Mouse (Mus musculus) midbrain, embryonic 11.5 days (tissue): ENCODE data around the gene Vcl. TPM values are rescaled to one million over a fixed set of nuclear protein-coding genes. Genes with fewer than 3 reads are reported as not detected.

Source experiments
- ATAC-seq: fragments of 200-750 bp; cut with Nextera tagmentation; 2 replicates; pipeline ENCODE4 v1.8.0; 2017; ENCODE audit warnings: moderate TSS enrichment, moderate library complexity; ENCODE audit not compliant: low FRiP score
- DNase-seq: peaks from one replicate; pipeline ENCODE4 v3.0.0; 2015; ENCODE audit warnings: low spot score; ENCODE audit errors: missing footprints
- H3K27ac ChIP-seq: fragments of 300-500 bp; sonication (generic); 2 replicates; pipeline ENCODE4 v1.5.1; 2014; ENCODE audit warnings: low read depth, low read length
- H3K27me3 ChIP-seq: fragments of 300-500 bp; sonication (generic); 2 replicates; pipeline ENCODE4 v1.6.1; 2014; ENCODE audit warnings: mild to moderate bottlenecking, low read length, moderate library complexity, mixed read lengths; ENCODE audit not compliant: control insufficient read depth, insufficient read depth
- H3K36me3 ChIP-seq: fragments of 300-500 bp; sonication (generic); 2 replicates; pipeline ENCODE4 v1.6.1; 2014; ENCODE audit warnings: mild to moderate bottlenecking, low read length, moderate library complexity, mixed read lengths; ENCODE audit not compliant: control insufficient read depth, insufficient read depth
- H3K4me1 ChIP-seq: fragments of 300-500 bp; sonication (generic); 2 replicates; pipeline ENCODE4 v1.6.1; 2014; ENCODE audit warnings: low read length; ENCODE audit not compliant: control insufficient read depth, insufficient read depth
- H3K4me2 ChIP-seq: fragments of 300-500 bp; sonication (generic); 2 replicates; pipeline ENCODE4 v1.6.1; 2014; ENCODE audit warnings: mild to moderate bottlenecking, moderate library complexity
- H3K4me3 ChIP-seq: fragments of 300-500 bp; sonication (generic); 2 replicates; pipeline ENCODE4 v1.5.1; 2014; ENCODE audit warnings: low read depth, low read length
- H3K9ac ChIP-seq: fragments of 300-500 bp; sonication (generic); 2 replicates; pipeline ENCODE4 v1.6.1; 2014; ENCODE audit warnings: low read length
- H3K9me3 ChIP-seq: fragments of 300-500 bp; sonication (generic); 2 replicates; pipeline ENCODE4 v1.6.1; 2016; ENCODE audit warnings: low read length; ENCODE audit not compliant: control insufficient read depth
- WGBS: fragments of 180-500 bp; shearing (Covaris S2); extraction: QIAGEN DNeasy Blood & Tissue Kit; methylation state at CpG from one replicate; pipeline ENCODE4 v1.1.7; 2014; 5-methylcytosine and 5-hydroxymethylcytosine counted together
- polyA plus RNA-seq: library from polyadenylated mRNA; unstranded; fragments of >200 nt; fragmentation: Nextera tagmentation; extraction: Ambion mirVana; gene quantifications from 2 replicates; pipeline ENCODE4 v1.2.1, GENCODE M21; 2014

Gene Vcl
- polyA plus RNA-seq, 1 experiment from 2014 or later = 27.0 TPM

- H3K27ac ChIP-seq = no peak overlapping the region
- no peak overlapping the region for H3K9ac ChIP-seq
- ATAC-seq = no peak
- H3K27me3 ChIP-seq = no peaks in the 10 kb centered on the region
- H3K4me2 ChIP-seq = no peak overlapping the region
- H3K4me1 ChIP-seq = no peaks in the 10 kb centered on the region
- H3K36me3 ChIP-seq = no peaks in the 10 kb centered on the region
- 86% methylated on average over 2 of the region's 2 CpGs for WGBS
- H3K9me3 ChIP-seq = no peaks in the 10 kb centered on the region
- no peak overlapping the region for H3K4me3 ChIP-seq
- DNase-seq = no peak
These were observed 17.4 kb upstream of the Vcl start for GRCm38 (mm10) chr14:20911811-20912210.

DNA sequence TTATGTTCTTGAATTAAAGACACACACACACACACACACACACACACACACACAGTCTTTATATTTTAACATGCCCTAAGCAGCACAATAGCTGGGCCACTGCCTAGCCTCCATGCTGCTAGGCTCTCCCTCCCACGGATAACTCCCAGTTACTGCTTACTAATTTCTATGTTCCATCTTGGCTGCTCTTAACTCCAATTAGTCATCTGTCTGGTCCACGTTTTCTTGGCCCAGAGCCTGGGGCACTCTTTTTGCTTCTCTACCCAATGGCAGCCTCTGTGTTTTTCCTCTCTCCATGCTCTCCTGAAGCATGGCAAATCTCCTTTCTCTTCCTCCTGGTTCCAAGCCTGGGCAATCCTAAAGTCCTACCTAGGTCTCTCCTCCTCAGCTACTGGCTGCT lies 14.8 kb upstream of the Vcl start:
- ATAC-seq (no peak), DNase-seq (no peak)
- Histone ChIP-seq H3K36me3 (no peaks in the 10 kb centered on the region), H3K4me3 (no peak overlapping the region), H3K9ac (no peak overlapping the region), H3K4me2 (no peak overlapping the region), H3K4me1 (no peaks in the 10 kb centered on the region), H3K27me3 (no peaks in the 10 kb centered on the region), H3K27ac (no peak overlapping the region), H3K9me3 (no peaks in the 10 kb centered on the region)
- WGBS = 71% methylated on average over 2 of the region's 2 CpGs

- Histone ChIP-seq H3K27me3 (no peaks in the 10 kb centered on the region), H3K4me1 (no peaks in the 10 kb centered on the region), H3K9me3 (no peaks in the 10 kb centered on the region), H3K4me2 (no peak overlapping the region), H3K4me3 (no peak overlapping the region), H3K9ac (no peak overlapping the region), H3K27ac (no peak overlapping the region), H3K36me3 (no peaks in the 10 kb centered on the region)
- DNase-seq = no peak
- 91% methylated on average over 7 of the region's 7 CpGs for WGBS
- no peak for ATAC-seq
These were observed 12.3 kb upstream of the Vcl start for GRCm38 (mm10) chr14:20916625-20917612.

GRCm38 (mm10) chr14:20924071-20924789 lies 5.0 kb upstream of the Vcl start:
- Histone ChIP-seq H3K9ac (no peak overlapping the region), H3K27me3 (no peaks in the 10 kb centered on the region), H3K27ac (no peak overlapping the region), H3K4me1 (no peaks in the 10 kb centered on the region), H3K4me3 (no peak overlapping the region), H3K36me3 (no peaks in the 10 kb centered on the region), H3K4me2 (no peak overlapping the region), H3K9me3 (no peaks in the 10 kb centered on the region)
- no peak for DNase-seq
- 87% methylated on average over 5 of the region's 5 CpGs for WGBS
- no peak for ATAC-seq

DNA sequence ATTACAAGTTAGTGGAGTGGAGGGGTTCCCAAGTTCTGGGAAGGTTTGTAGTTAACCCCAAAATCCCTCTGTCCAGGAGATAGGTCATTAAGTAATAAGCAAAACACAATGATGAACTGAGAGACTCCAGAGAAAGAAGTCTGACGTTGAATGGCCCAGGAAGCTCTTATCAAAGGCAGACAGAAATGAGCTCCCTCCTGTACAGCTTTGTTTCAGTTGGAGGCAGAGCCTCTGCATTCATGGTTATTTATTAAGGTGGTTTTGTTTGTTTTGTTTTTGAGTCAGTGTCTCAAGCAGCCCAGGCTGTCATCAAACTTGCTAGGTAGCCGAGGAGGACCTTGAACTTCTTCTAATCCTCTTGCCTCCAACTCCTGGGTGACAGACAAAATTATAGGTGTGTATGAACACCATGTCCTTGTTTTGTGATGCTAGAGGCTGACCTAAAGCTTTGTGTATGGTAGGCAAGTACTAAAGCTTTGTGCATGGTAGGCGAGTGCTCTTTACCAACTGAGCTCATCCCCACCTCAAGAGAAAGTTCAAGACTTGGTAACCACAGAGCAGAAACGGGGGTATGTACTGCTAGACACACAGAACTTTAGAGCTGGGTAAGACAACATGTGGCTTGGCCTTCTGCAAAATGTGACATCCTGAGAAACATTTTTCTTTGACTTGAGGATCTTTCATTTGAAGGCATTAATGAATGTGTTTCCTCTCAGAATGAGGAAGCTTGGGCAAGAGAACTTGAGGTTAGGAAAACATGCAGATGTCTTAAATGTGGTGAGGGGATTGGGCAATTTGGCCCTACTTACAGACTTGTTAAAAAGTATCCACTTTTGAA lies 1.5 kb upstream of the Vcl start:
- H3K27me3 ChIP-seq = no peaks in the 10 kb centered on the region
- DNase-seq (no peak), ATAC-seq (no peak)
- H3K27ac ChIP-seq = no peak overlapping the region
- WGBS = 86% methylated on average over 4 of the region's 4 CpGs
- no peaks in the 10 kb centered on the region for H3K9me3 ChIP-seq
- no peak overlapping the region for H3K4me3 ChIP-seq
- no peaks in the 10 kb centered on the region for H3K36me3 ChIP-seq
- no peak overlapping the region for H3K4me2 ChIP-seq
- H3K9ac ChIP-seq = no peak overlapping the region
- H3K4me1 ChIP-seq = peaks cover 8% of the 10 kb centered on the region

GRCm38 (mm10) chr14:20928308-20928685 lies 901 bp upstream of the Vcl start:
- Histone ChIP-seq H3K36me3 (no peaks in the 10 kb centered on the region), H3K4me2 (peak overlapping the region; percentile 48), H3K27ac (no peak overlapping the region), H3K4me3 (peak overlapping the region; percentile 71), H3K9ac (no peak overlapping the region; the same call in 1 of the 2 replicates), H3K27me3 (no peaks in the 10 kb centered on the region), H3K9me3 (no peaks in the 10 kb centered on the region), H3K4me1 (peaks cover 8% of the 10 kb centered on the region)
- DNase-seq (peak; percentile 83), ATAC-seq (no peak)
- WGBS = 16% methylated on average over 4 of the region's 4 CpGs

GRCm38 (mm10) chr14:20929814-20930434 lies 726 bp downstream of the Vcl start:
- H3K27me3 ChIP-seq = no peaks in the 10 kb centered on the region
- no peak overlapping the region for H3K27ac ChIP-seq
- DNase-seq (no peak), ATAC-seq (no peak)
- H3K4me2 ChIP-seq = peak overlapping the region; percentile 48
- WGBS = 2% methylated on average over 19 of the region's 19 CpGs
- peak overlapping the region; percentile 71 for H3K4me3 ChIP-seq
- H3K4me1 ChIP-seq = peaks cover 8% of the 10 kb centered on the region
- H3K36me3 ChIP-seq = no peaks in the 10 kb centered on the region
- H3K9ac ChIP-seq = peak overlapping the region; percentile 72
- no peaks in the 10 kb centered on the region for H3K9me3 ChIP-seq

- peak overlapping the region; percentile 72 for H3K9ac ChIP-seq
- H3K4me3 ChIP-seq = peak overlapping the region; percentile 71
- no peaks in the 10 kb centered on the region for H3K9me3 ChIP-seq
- ATAC-seq = no peak
- no peaks in the 10 kb centered on the region for H3K27me3 ChIP-seq
- WGBS = 45% methylated on average over 8 of the region's 8 CpGs
- peaks cover 8% of the 10 kb centered on the region for H3K4me1 ChIP-seq
- H3K4me2 ChIP-seq = peak overlapping the region; percentile 48
- no peak overlapping the region for H3K27ac ChIP-seq
- no peaks in the 10 kb centered on the region for H3K36me3 ChIP-seq
- DNase-seq = peak; percentile 84
These were observed 1.5 kb downstream of the Vcl start for GRCm38 (mm10) chr14:20930481-20931391.
